21 mouse cellular contexts compared by ENCODE assay signal in the genomic region with DNA sequence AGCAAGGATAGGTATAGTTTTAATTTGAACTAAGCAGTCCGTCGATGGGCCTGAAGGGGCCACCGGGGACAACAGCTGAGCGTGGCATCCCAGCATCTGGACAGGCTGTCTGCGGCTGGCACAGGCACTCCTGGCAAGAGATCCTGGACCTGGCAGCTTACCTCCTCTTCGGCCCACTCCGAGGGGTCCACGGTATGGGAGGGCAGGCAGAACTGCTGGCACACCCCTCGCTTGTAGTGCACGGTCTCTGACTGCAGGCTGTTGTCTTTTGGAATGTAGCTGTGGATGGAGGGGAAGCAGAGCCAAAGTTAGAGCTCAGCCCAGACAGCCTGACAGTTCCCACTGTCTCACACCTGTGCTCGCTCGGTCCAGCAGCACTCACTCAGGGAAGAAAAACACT. TPM values are rescaled to one million over a fixed set of nuclear protein-coding genes. Genes with fewer than 3 reads are reported as not detected.
DNase-seq lines count a peak whose midpoint lies in the region; ATAC-seq and TF ChIP-seq lines count a peak whose summit lies in the region.
"Had no signal": no experiment of that assay in that cellular context is flagged by ENCODE, and none has a peak within 500 bp of the region (broad histone marks: within the 10 kb centered on the region; RNA-seq: fewer than 3 reads in every experiment).

No protein-coding gene starts in this region.

- no peak overlapping the region; the same call in 1 of the 2 replicates for H3K4me2 ChIP-seq in heart, postnatal 0 days (ENCODE audit: low read depth, low read length)
- no peak overlapping the region for H3K4me2 ChIP-seq in limb, embryonic 15.5 days
- H3K4me2 ChIP-seq: liver, embryonic 12.5 days; lung, embryonic 14.5 days; neural tube, embryonic 12.5 days had no signal

- H3K9ac ChIP-seq in heart, postnatal 0 days (replicated peaks; ENCODE audit: low read depth, low read length) = no peak overlapping the region
- H3K9ac ChIP-seq in limb, embryonic 15.5 days = no peak overlapping the region
- H3K9ac ChIP-seq: liver, embryonic 12.5 days; lung, embryonic 14.5 days; neural tube, embryonic 12.5 days had no signal

- H3K27ac ChIP-seq in cerebellum, adult 2 months (ENCODE audit: insufficient read depth, low read length) = no peak overlapping the region
- peak overlapping the region; percentile 56; the same call in 1 of the 2 replicates for H3K27ac ChIP-seq in heart, postnatal 0 days (ENCODE audit: low read depth)
- no peak overlapping the region for H3K27ac ChIP-seq in heart, embryonic 10.5 days
- H3K27ac ChIP-seq in limb, embryonic 15.5 days = peak overlapping the region; percentile 22; the same call in 1 of the 2 replicates
- no peak overlapping the region for H3K27ac ChIP-seq in limb, embryonic 10.5 days
- peak overlapping the region; percentile 70 for H3K27ac ChIP-seq in bone marrow, adult 2 months (ENCODE audit: control insufficient read depth, insufficient read depth, low read depth, low read length, poor library complexity)
- H3K27ac ChIP-seq: forebrain, embryonic 10.5 days; layer of hippocampus, adult 2 months; liver, embryonic 12.5 days; neural tube, embryonic 12.5 days had no signal

- TF ChIP-seq CTCF in cerebellum, adult 2 months (IDR thresholded peaks at IDR 0.05; ENCODE audit: borderline replicate concordance, insufficient read depth, low read depth, low read length) = no peak
- TF ChIP-seq CTCF in heart, postnatal 0 days (IDR thresholded peaks at IDR 0.05; ENCODE audit: low read depth) = no peak
- TF ChIP-seq CTCF in bone marrow, adult 2 months (IDR thresholded peaks at IDR 0.05; ENCODE audit: control insufficient read depth, insufficient read depth, low read length) = no peak

- ATAC-seq in heart, postnatal 0 days (ENCODE audit: insufficient read depth, low read depth) = no peak
- no peak for ATAC-seq in limb, embryonic 15.5 days (ENCODE audit: insufficient number of reproducible peaks, low FRiP score, low TSS enrichment, low read depth)
- ATAC-seq: liver, embryonic 12.5 days had no signal

- no peaks in the 10 kb centered on the region; the same call in 1 of the 2 replicates for H3K27me3 ChIP-seq in cerebellum, adult 2 months (ENCODE audit: control insufficient read depth, insufficient read depth, low read length)
- no peaks in the 10 kb centered on the region for H3K27me3 ChIP-seq in heart, postnatal 0 days (ENCODE audit: control insufficient read depth, insufficient read depth, low read length)
- H3K27me3 ChIP-seq in heart, embryonic 10.5 days (ENCODE audit: insufficient read depth, poor library complexity, severe bottlenecking) = 0 out of 2 replicates have a peak, but pooled peaks cover 5% of the 10 kb centered on the region
- no peaks in the 10 kb centered on the region for H3K27me3 ChIP-seq in limb, embryonic 15.5 days
- no peaks in the 10 kb centered on the region for H3K27me3 ChIP-seq in limb, embryonic 10.5 days (ENCODE audit: low read depth, poor library complexity, severe bottlenecking)
- H3K27me3 ChIP-seq: neural tube, embryonic 12.5 days had no signal

- no peak overlapping the region for H3K4me3 ChIP-seq in cerebellum, adult 2 months (replicated peaks; ENCODE audit: insufficient read depth, low read depth, low read length)
- H3K4me3 ChIP-seq in heart, postnatal 0 days (ENCODE audit: low read depth, low read length) = peak overlapping the region; percentile 6; the same call in 1 of the 2 replicates
- no peak overlapping the region for H3K4me3 ChIP-seq in heart, embryonic 10.5 days
- H3K4me3 ChIP-seq in limb, embryonic 15.5 days = no peak overlapping the region
- H3K4me3 ChIP-seq in limb, embryonic 10.5 days = no peak overlapping the region
- no peak overlapping the region for H3K4me3 ChIP-seq in bone marrow, adult 2 months (replicated peaks; ENCODE audit: control insufficient read depth, low read depth, low read length)
- H3K4me3 ChIP-seq: forebrain, embryonic 10.5 days; layer of hippocampus, adult 2 months; liver, embryonic 12.5 days; neural tube, embryonic 12.5 days had no signal

- 54% methylated on average over 12 of the region's 12 CpGs for WGBS in cerebellum, adult 2 months
- 84% methylated on average over 12 of the region's 12 CpGs for WGBS in heart, postnatal 0 days
- WGBS in heart, embryonic 10.5 days = 83% methylated on average over 12 of the region's 12 CpGs
- 78% methylated on average over 12 of the region's 12 CpGs for WGBS in limb, embryonic 15.5 days
- 89% methylated on average over 12 of the region's 12 CpGs for WGBS in limb, embryonic 10.5 days
- 74% methylated on average over 12 of the region's 12 CpGs for WGBS in bone marrow, adult 2 months

- H3K36me3 ChIP-seq in heart, postnatal 0 days (replicated peaks; ENCODE audit: control insufficient read depth, insufficient read depth, low read length) = peaks cover 8% of the 10 kb centered on the region; the same call in 1 of the 2 replicates
- H3K36me3 ChIP-seq in heart, embryonic 10.5 days = peaks cover 16% of the 10 kb centered on the region
- peaks cover 25% of the 10 kb centered on the region for H3K36me3 ChIP-seq in limb, embryonic 15.5 days
- peaks cover 25% of the 10 kb centered on the region for H3K36me3 ChIP-seq in limb, embryonic 10.5 days

- TF ChIP-seq EP300 in heart, postnatal 0 days (IDR thresholded peaks at IDR 0.05; ENCODE audit: low read depth) = no peak

- TF ChIP-seq POLR2A in cerebellum, adult 2 months (IDR thresholded peaks at IDR 0.05; ENCODE audit: borderline replicate concordance, insufficient read depth, low read length) = no peak
- no peak for TF ChIP-seq POLR2A in bone marrow, adult 2 months (IDR thresholded peaks at IDR 0.05; ENCODE audit: borderline replicate concordance, control insufficient read depth, low read depth, low read length)

- DNase-seq in cerebellum, postnatal 10 days = peak; percentile 64 to 81
- no peak for DNase-seq in cerebellum, adult 2 months
- no peak for DNase-seq in heart, postnatal 0 days (ENCODE audit: low spot score)
- DNase-seq in heart, embryonic 10.5 days (ENCODE audit: low spot score) = no peak
- DNase-seq in limb, embryonic 10.5 days (ENCODE audit: low spot score) = no peak
- DNase-seq in ovary, postnatal 14 days (ENCODE audit: low spot score) = no peak
- DNase-seq: adrenal gland, adult 2 months; cerebellum, adult 9-11 months; embryo, embryonic 11 days; gastrocnemius, postnatal 10 days; heart, adult 11 months; kidney, adult 18-20 months; kidney, postnatal 14 days; lung, embryonic 14.5 days; lung, postnatal 36 days had no signal

- peaks cover 5% of the 10 kb centered on the region; the same call in 1 of the 2 replicates for H3K4me1 ChIP-seq in cerebellum, adult 2 months (ENCODE audit: control insufficient read depth, insufficient read depth, low read length)
- no peaks in the 10 kb centered on the region for H3K4me1 ChIP-seq in heart, postnatal 0 days (ENCODE audit: control insufficient read depth, insufficient read depth)
- peaks cover 6% of the 10 kb centered on the region; the same call in 1 of the 2 replicates for H3K4me1 ChIP-seq in heart, embryonic 10.5 days
- 0 out of 2 replicates have a peak, but pooled peaks cover 3% of the 10 kb centered on the region for H3K4me1 ChIP-seq in limb, embryonic 15.5 days
- peaks cover 3% of the 10 kb centered on the region; the same call in 1 of the 2 replicates for H3K4me1 ChIP-seq in limb, embryonic 10.5 days
- H3K4me1 ChIP-seq in bone marrow, adult 2 months (ENCODE audit: control insufficient read depth, insufficient read depth, low read length) = peaks cover 1% of the 10 kb centered on the region; the same call in 1 of the 2 replicates
- H3K4me1 ChIP-seq: neural tube, embryonic 12.5 days had no signal

- H3K9me3 ChIP-seq in heart, postnatal 0 days (replicated peaks; ENCODE audit: control insufficient read depth, low read length) = no peaks in the 10 kb centered on the region
- peaks cover 5% of the 10 kb centered on the region; the same call in 1 of the 2 replicates for H3K9me3 ChIP-seq in heart, embryonic 10.5 days
- no peaks in the 10 kb centered on the region for H3K9me3 ChIP-seq in limb, embryonic 15.5 days
- H3K9me3 ChIP-seq in limb, embryonic 10.5 days (replicated peaks) = no peaks in the 10 kb centered on the region
- H3K9me3 ChIP-seq: forebrain, embryonic 10.5 days; liver, embryonic 12.5 days had no signal

RNA-seq across cellular contexts. Expression of gene Foxj1, which starts 24.5 kb away (rescaled TPM):
- 13.9 and 15.7 TPM in 2 replicates for polyA plus RNA-seq in cerebellum, adult 2 months (2012; rRNA removed)
- 2.7 TPM in 1 of 2 replicates, not detected in the other for total RNA-seq in heart, postnatal 0 days (2014; rRNA removed; ENCODE audit: low replicate concordance)
- 0.04 and 1.0 TPM in 2 replicates for polyA plus RNA-seq in heart, postnatal 0 days (2015; fragmentation: Nextera tagmentation; extraction: Ambion mirVana)
- 0.31 and 0.74 TPM in 2 replicates for polyA plus RNA-seq in heart, embryonic 10.5 days (2016; fragmentation: Nextera tagmentation; extraction: Ambion mirVana)
- polyA plus RNA-seq in limb, embryonic 15.5 days (2015; fragmentation: Nextera tagmentation; extraction: Ambion mirVana) = 0.15 and 0.19 TPM in 2 replicates
- 0.68 and 1.5 TPM in 2 replicates for polyA plus RNA-seq in limb, embryonic 10.5 days (2016; fragmentation: Nextera tagmentation; extraction: Ambion mirVana)
- not detected in 2 replicates for polyA plus RNA-seq in bone marrow, adult 2 months (2011; ENCODE audit: insufficient read depth, insufficient read length, low replicate concordance, missing spikeins)

RNA-seq across cellular contexts. Expression of gene Exoc7, which starts 52.6 kb away (rescaled TPM):
- polyA plus RNA-seq in cerebellum, adult 2 months (2012; rRNA removed) = 104 and 118 TPM in 2 replicates
- 37.6 and 94.7 TPM in 2 replicates for total RNA-seq in heart, postnatal 0 days (2014; rRNA removed; ENCODE audit: low replicate concordance)
- polyA plus RNA-seq in heart, postnatal 0 days (2015; fragmentation: Nextera tagmentation; extraction: Ambion mirVana) = 43.9 and 48.7 TPM in 2 replicates
- 48.7 and 56.4 TPM in 2 replicates for polyA plus RNA-seq in heart, embryonic 10.5 days (2016; fragmentation: Nextera tagmentation; extraction: Ambion mirVana)
- polyA plus RNA-seq in limb, embryonic 15.5 days (2015; fragmentation: Nextera tagmentation; extraction: Ambion mirVana) = 66.2 and 73.8 TPM in 2 replicates
- polyA plus RNA-seq in limb, embryonic 10.5 days (2016; fragmentation: Nextera tagmentation; extraction: Ambion mirVana) = 55.1 and 64.8 TPM in 2 replicates
- 39.1 and 47.2 TPM in 2 replicates for polyA plus RNA-seq in bone marrow, adult 2 months (2011; ENCODE audit: insufficient read depth, insufficient read length, low replicate concordance, missing spikeins)

RNA-seq across cellular contexts. Expression of gene Rnf157, which starts 53.2 kb away (rescaled TPM):
- polyA plus RNA-seq in cerebellum, adult 2 months (2012; rRNA removed) = 121 and 147 TPM in 2 replicates
- total RNA-seq in heart, postnatal 0 days (2014; rRNA removed; ENCODE audit: low replicate concordance) = 10.8 and 11.4 TPM in 2 replicates
- 2.2 and 3.5 TPM in 2 replicates for polyA plus RNA-seq in heart, postnatal 0 days (2015; fragmentation: Nextera tagmentation; extraction: Ambion mirVana)
- polyA plus RNA-seq in heart, embryonic 10.5 days (2016; fragmentation: Nextera tagmentation; extraction: Ambion mirVana) = 7.3 and 8.5 TPM in 2 replicates
- polyA plus RNA-seq in limb, embryonic 15.5 days (2015; fragmentation: Nextera tagmentation; extraction: Ambion mirVana) = 9.9 and 12.3 TPM in 2 replicates
- polyA plus RNA-seq in limb, embryonic 10.5 days (2016; fragmentation: Nextera tagmentation; extraction: Ambion mirVana) = 11.1 and 18.3 TPM in 2 replicates
- polyA plus RNA-seq in bone marrow, adult 2 months (2011; ENCODE audit: insufficient read depth, insufficient read length, low replicate concordance, missing spikeins) = 14.2 and 14.5 TPM in 2 replicates

Comparison
In these comparisons a context has a peak if more than half of its experiments do, and no peak if none do; other contexts are left out.
1. DNase-seq: peak in cerebellum, postnatal 10 days (2 of 2); none in cerebellum, adult 2 months (0 of 2), heart, postnatal 0 days (single experiment), heart, embryonic 10.5 days (single experiment), limb, embryonic 10.5 days (single experiment) and ovary, postnatal 14 days (single experiment).
2. H3K27ac ChIP-seq: peak in heart, postnatal 0 days (single experiment), limb, embryonic 15.5 days (single experiment) and bone marrow, adult 2 months (single experiment); none in cerebellum, adult 2 months (single experiment), heart, embryonic 10.5 days (single experiment) and limb, embryonic 10.5 days (single experiment).